22 mouse cellular contexts compared by ENCODE assay signal in the genomic region with DNA sequence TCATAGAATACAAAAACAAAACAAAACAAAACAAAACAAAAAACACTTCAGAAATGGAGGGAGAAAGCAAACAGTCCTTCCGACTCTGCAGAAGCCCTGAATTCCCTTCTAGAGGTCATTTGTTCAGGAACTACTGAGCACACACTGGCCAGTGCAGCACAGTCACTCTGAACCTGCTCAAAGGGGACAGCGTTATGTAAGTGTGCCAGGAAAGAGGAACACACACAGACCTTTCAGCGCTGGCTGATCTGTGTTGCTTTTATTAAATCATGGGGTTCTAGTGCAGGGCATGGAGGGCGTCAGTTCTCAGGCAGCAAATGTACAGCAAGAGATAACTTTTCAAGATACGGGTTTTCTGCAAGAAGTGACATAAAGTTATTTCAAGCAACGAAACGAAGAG. TPM values are rescaled to one million over a fixed set of nuclear protein-coding genes. Genes with fewer than 3 reads are reported as not detected.
DNase-seq lines count a peak whose midpoint lies in the region; ATAC-seq and TF ChIP-seq lines count a peak whose summit lies in the region.
"Had no signal": no experiment of that assay in that cellular context is flagged by ENCODE, and none has a peak within 500 bp of the region (broad histone marks: within the 10 kb centered on the region; RNA-seq: fewer than 3 reads in every experiment).

No protein-coding gene starts in this region.

- WGBS in stomach, postnatal 0 days, result 59% methylated on average over 7 of the region's 7 CpGs

- no peaks in the 10 kb centered on the region for H3K36me3 ChIP-seq in stomach, postnatal 0 days (ENCODE audit: control insufficient read depth, insufficient read depth, low read length)
- H3K36me3 ChIP-seq: embryonic facial prominence, embryonic 12.5 days; G1E; heart, embryonic 13.5 days; limb, embryonic 10.5 days; midbrain, embryonic 10.5 days had no signal

- no peak overlapping the region for H3K4me2 ChIP-seq in stomach, postnatal 0 days (replicated peaks; ENCODE audit: low read depth)
- H3K4me2 ChIP-seq: embryonic facial prominence, embryonic 12.5 days; forebrain, embryonic 13.5 days; heart, embryonic 13.5 days; liver, embryonic 11.5 days had no signal

- H3K9ac ChIP-seq in stomach, postnatal 0 days (ENCODE audit: low read length), result no peak overlapping the region
- H3K9ac ChIP-seq: embryonic facial prominence, embryonic 12.5 days; forebrain, embryonic 13.5 days; heart, embryonic 13.5 days had no signal

- no peaks in the 10 kb centered on the region for H3K27me3 ChIP-seq in stomach, postnatal 0 days (ENCODE audit: control insufficient read depth, insufficient read depth, low read length)
- H3K27me3 ChIP-seq: embryonic facial prominence, embryonic 12.5 days; forebrain, embryonic 13.5 days; heart, embryonic 13.5 days had no signal

- H3K4me1 ChIP-seq in stomach, postnatal 0 days (replicated peaks; ENCODE audit: control insufficient read depth, insufficient read depth), result no peaks in the 10 kb centered on the region
- H3K4me1 ChIP-seq: embryonic facial prominence, embryonic 12.5 days; forebrain, embryonic 13.5 days; heart, embryonic 13.5 days had no signal

- no peak overlapping the region for H3K27ac ChIP-seq in stomach, postnatal 0 days (replicated peaks)
- H3K27ac ChIP-seq: embryonic facial prominence, embryonic 12.5 days; forebrain, embryonic 13.5 days; heart, embryonic 13.5 days; kidney, postnatal 0 days; left cerebral cortex, adult 2 months; limb, embryonic 10.5 days; midbrain, embryonic 10.5 days had no signal

- intact Hi-C loops in heart, postnatal 25 days (cut with DNase I), result no loop called here

- ATAC-seq in hematopoietic stem cell, adult 5-6 weeks (replicated peaks in 1 of 2; ENCODE audit: insufficient read depth in 1 of 2, low FRiP score in 2 of 2, low TSS enrichment in 1 of 2, low read depth in 1 of 2, poor library complexity in 2 of 2, severe bottlenecking in 2 of 2), result peak; percentile 56 to 82; a peak in 1 of 4 replicates
- ATAC-seq in stomach, postnatal 0 days (ENCODE audit: low FRiP score, low TSS enrichment), result 0 out of 2 replicates have a peak, but pooled peaks have one; percentile 38
- ATAC-seq: forebrain, embryonic 13.5 days had no signal

- no peak overlapping the region for H3K4me3 ChIP-seq in stomach, postnatal 0 days (ENCODE audit: low read depth, low read length)
- H3K4me3 ChIP-seq: embryonic facial prominence, embryonic 12.5 days; erythroblast, embryonic 14.5 days; forebrain, embryonic 13.5 days; heart, embryonic 13.5 days; left cerebral cortex, adult 2 months; limb, embryonic 10.5 days; midbrain, embryonic 10.5 days had no signal

- peak; percentile 82 for DNase-seq in heart, adult 11 months
- DNase-seq in heart, postnatal 25 days (ENCODE audit: low spot score), result no peak
- peak; percentile 25 for DNase-seq in kidney, adult 9 months
- no peak for DNase-seq in kidney, postnatal 14 days
- no peak for DNase-seq in stomach, postnatal 0 days (ENCODE audit: low spot score)
- no peak for DNase-seq in gastrocnemius, postnatal 4 days (ENCODE audit: low spot score in 2 of 2)
- DNase-seq: cerebellum, adult 9-10 months; gastrocnemius, postnatal 10 days; lung, adult 2 months; right cerebral cortex, postnatal 25 days; thymus, postnatal 14 days had no signal

- TF ChIP-seq CTCF in stomach, postnatal 0 days (IDR thresholded peaks at IDR 0.05; ENCODE audit: low read depth), result no peak

- H3K9me3 ChIP-seq in stomach, postnatal 0 days (ENCODE audit: control insufficient read depth, low read length), result no peaks in the 10 kb centered on the region
- H3K9me3 ChIP-seq: embryonic facial prominence, embryonic 12.5 days; forebrain, embryonic 13.5 days; G1E; heart, embryonic 13.5 days; limb, embryonic 10.5 days; midbrain, embryonic 10.5 days had no signal

- no peak for TF ChIP-seq EP300 in stomach, postnatal 0 days (optimal IDR thresholded peaks at IDR 0.05)

RNA-seq across cellular contexts. Expression of a gene that starts 19.3 kb away (rescaled TPM):
- 10 to 100 TPM; 10.3 to 12.8 TPM for total RNA-seq in heart, postnatal 25 days (2021)
- 12.2 and 36.2 TPM in 2 replicates for total RNA-seq in hematopoietic stem cell, adult 5-6 weeks (2017)
- polyA plus RNA-seq in stomach, postnatal 0 days (2015; fragmentation: Nextera tagmentation; extraction: Ambion mirVana), result 6.8 TPM in 2 replicates
- total RNA-seq in gastrocnemius, postnatal 4 days (2021), result 10 to 100 TPM; 16.1 to 23.5 TPM

RNA-seq across cellular contexts. Expression of a gene that starts 35.2 kb away (rescaled TPM):
- 10 to 100 TPM; 38.5 to 41.1 TPM for total RNA-seq in heart, postnatal 25 days (2021)
- 15.3 and 23.4 TPM in 2 replicates for total RNA-seq in hematopoietic stem cell, adult 5-6 weeks (2017)
- polyA plus RNA-seq in stomach, postnatal 0 days (2015; fragmentation: Nextera tagmentation; extraction: Ambion mirVana), result 5.8 and 6.5 TPM in 2 replicates
- 10 to 100 TPM; 29.6 to 32.6 TPM for total RNA-seq in gastrocnemius, postnatal 4 days (2021)

Comparison
In these comparisons a context has a peak if more than half of its experiments do, and no peak if none do; other contexts are left out.
1. DNase-seq: peak in heart, adult 11 months (single experiment) and kidney, adult 9 months (single experiment); none in heart, postnatal 25 days (single experiment), kidney, postnatal 14 days (single experiment), stomach, postnatal 0 days (single experiment) and gastrocnemius, postnatal 4 days (0 of 2).